ENCODE assay signal across 22 mouse cellular contexts in the genomic region with DNA sequence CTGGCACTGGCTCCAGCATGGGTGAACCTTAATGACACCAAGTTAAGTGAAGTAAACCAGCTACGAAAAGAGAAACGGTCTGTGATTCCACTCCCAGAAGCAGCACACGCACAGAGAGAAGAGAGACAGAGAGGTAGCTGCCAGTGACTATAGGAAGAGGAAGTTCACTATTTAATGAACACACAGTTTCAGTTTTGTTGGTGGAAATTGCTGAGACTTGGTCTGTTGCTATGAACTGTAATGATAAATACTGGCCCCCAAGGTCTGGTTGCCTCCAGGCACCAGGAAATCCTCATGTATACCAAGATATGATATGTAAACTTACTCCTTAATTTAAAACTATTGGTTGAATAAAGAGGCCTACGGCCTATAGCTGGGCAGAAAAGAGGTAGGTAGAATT. TPM values are rescaled to one million over a fixed set of nuclear protein-coding genes. Genes with fewer than 3 reads are reported as not detected.
DNase-seq lines count a peak whose midpoint lies in the region; ATAC-seq lines count a peak whose summit lies in the region.
"Had no signal": no experiment of that assay in that cellular context is flagged by ENCODE, and none has a peak within 500 bp of the region (broad histone marks: within the 10 kb centered on the region; RNA-seq: fewer than 3 reads in every experiment).

No protein-coding gene starts in this region.

- H3K9ac ChIP-seq in liver, embryonic 15.5 days = no peak overlapping the region
- H3K9ac ChIP-seq in liver, embryonic 11.5 days (ENCODE audit: low read depth, low read length) = no peak overlapping the region
- H3K9ac ChIP-seq in midbrain, embryonic 11.5 days (ENCODE audit: low read length) = no peak overlapping the region
- H3K9ac ChIP-seq: embryonic facial prominence, embryonic 12.5 days; forebrain, embryonic 13.5 days; heart, embryonic 13.5 days; hindbrain, embryonic 15.5 days; intestine, embryonic 15.5 days; liver, embryonic 14.5 days; neural tube, embryonic 13.5 days had no signal

- peaks cover 5% of the 10 kb centered on the region; the same call in 1 of the 2 replicates for H3K4me1 ChIP-seq in liver, embryonic 15.5 days (replicated peaks)
- H3K4me1 ChIP-seq in liver, embryonic 11.5 days (replicated peaks; ENCODE audit: control insufficient read depth, insufficient read depth, low read length) = peaks cover 3% of the 10 kb centered on the region; the same call in 1 of the 2 replicates
- H3K4me1 ChIP-seq in midbrain, embryonic 11.5 days (ENCODE audit: control insufficient read depth, insufficient read depth, low read length) = no peaks in the 10 kb centered on the region
- H3K4me1 ChIP-seq: hindbrain, embryonic 15.5 days had no signal

- no peak overlapping the region for H3K4me3 ChIP-seq in liver, embryonic 15.5 days (replicated peaks)
- H3K4me3 ChIP-seq in liver, embryonic 11.5 days (ENCODE audit: low read depth, low read length) = no peak overlapping the region
- no peak overlapping the region for H3K4me3 ChIP-seq in midbrain, embryonic 11.5 days (ENCODE audit: low read depth, low read length)
- H3K4me3 ChIP-seq: embryonic facial prominence, embryonic 12.5 days; erythroblast, embryonic 14.5 days; forebrain, embryonic 13.5 days; heart, embryonic 13.5 days; hindbrain, embryonic 15.5 days; intestine, embryonic 15.5 days; neural tube, embryonic 13.5 days had no signal

- no peak overlapping the region for H3K4me2 ChIP-seq in liver, embryonic 15.5 days
- no peak overlapping the region for H3K4me2 ChIP-seq in liver, embryonic 11.5 days
- H3K4me2 ChIP-seq in midbrain, embryonic 11.5 days = no peak overlapping the region
- H3K4me2 ChIP-seq: embryonic facial prominence, embryonic 12.5 days; forebrain, embryonic 13.5 days; heart, embryonic 13.5 days; hindbrain, embryonic 15.5 days; intestine, embryonic 15.5 days; neural tube, embryonic 13.5 days had no signal

- ATAC-seq in liver, embryonic 15.5 days (ENCODE audit: insufficient read depth) = no peak
- ATAC-seq in liver, embryonic 11.5 days (replicated peaks; ENCODE audit: low FRiP score) = no peak
- peak; percentile 78 for ATAC-seq in granulocyte monocyte progenitor cell, adult 5-6 weeks (replicated peaks; ENCODE audit: poor library complexity, severe bottlenecking)
- no peak for ATAC-seq in midbrain, embryonic 11.5 days (ENCODE audit: low FRiP score)
- ATAC-seq: forebrain, embryonic 13.5 days; intestine, embryonic 15.5 days had no signal

- no peaks in the 10 kb centered on the region for H3K9me3 ChIP-seq in liver, embryonic 15.5 days (replicated peaks)
- no peaks in the 10 kb centered on the region for H3K9me3 ChIP-seq in liver, embryonic 11.5 days (ENCODE audit: control insufficient read depth, low read length)
- no peaks in the 10 kb centered on the region for H3K9me3 ChIP-seq in midbrain, embryonic 11.5 days (ENCODE audit: control insufficient read depth, low read length)
- H3K9me3 ChIP-seq: embryonic facial prominence, embryonic 12.5 days; forebrain, embryonic 13.5 days; heart, embryonic 13.5 days; hindbrain, embryonic 15.5 days; intestine, embryonic 15.5 days; neural tube, embryonic 13.5 days had no signal

- DNase-seq in liver, embryonic 11.5 days (ENCODE audit: low spot score) = no peak
- DNase-seq in spleen, postnatal 36 days (ENCODE audit: low spot score in 2 of 2) = peak; percentile 47 to 56
- DNase-seq in spleen, postnatal 4 days (ENCODE audit: low spot score in 2 of 2) = no peak
- peak; percentile 72 for DNase-seq in splenic B cell, adult 2 months (ENCODE audit: low read depth, low spot score)
- DNase-seq in midbrain, embryonic 11.5 days (ENCODE audit: low spot score, missing footprints) = no peak
- DNase-seq in right cerebral cortex, postnatal 36 days (ENCODE audit: low spot score in 2 of 2) = no peak
- DNase-seq: cerebellum, adult 9-10 months; gastrocnemius, postnatal 10 days; kidney, adult 9 months; kidney, postnatal 25 days had no signal

- H3K36me3 ChIP-seq in liver, embryonic 15.5 days (replicated peaks) = no peaks in the 10 kb centered on the region
- H3K36me3 ChIP-seq in liver, embryonic 11.5 days (ENCODE audit: control insufficient read depth, insufficient read depth, low read length) = no peaks in the 10 kb centered on the region
- no peaks in the 10 kb centered on the region for H3K36me3 ChIP-seq in splenic B cell, adult 2 months (ENCODE audit: control insufficient read depth, insufficient read depth, low read length, poor library complexity, severe bottlenecking)
- H3K36me3 ChIP-seq in midbrain, embryonic 11.5 days (ENCODE audit: control insufficient read depth, insufficient read depth, low read length) = no peaks in the 10 kb centered on the region
- H3K36me3 ChIP-seq: embryonic facial prominence, embryonic 12.5 days; heart, embryonic 13.5 days; hindbrain, embryonic 15.5 days; intestine, embryonic 15.5 days; neural tube, embryonic 13.5 days had no signal

- H3K27me3 ChIP-seq in liver, embryonic 15.5 days = no peaks in the 10 kb centered on the region
- no peaks in the 10 kb centered on the region for H3K27me3 ChIP-seq in liver, embryonic 11.5 days (replicated peaks; ENCODE audit: control insufficient read depth, insufficient read depth, low read length)
- H3K27me3 ChIP-seq in splenic B cell, adult 2 months (ENCODE audit: control insufficient read depth, insufficient read depth, low read length, poor library complexity, severe bottlenecking) = no peaks in the 10 kb centered on the region
- H3K27me3 ChIP-seq in midbrain, embryonic 11.5 days (ENCODE audit: control insufficient read depth, insufficient read depth, low read length) = no peaks in the 10 kb centered on the region
- H3K27me3 ChIP-seq: embryonic facial prominence, embryonic 12.5 days; forebrain, embryonic 13.5 days; heart, embryonic 13.5 days; hindbrain, embryonic 15.5 days; intestine, embryonic 15.5 days; neural tube, embryonic 13.5 days had no signal

- H3K27ac ChIP-seq in liver, embryonic 15.5 days (replicated peaks) = 0 out of 2 replicates have a peak overlapping the region, but pooled peaks have one; percentile 1
- no peak overlapping the region for H3K27ac ChIP-seq in liver, embryonic 11.5 days (ENCODE audit: low read depth, low read length)
- H3K27ac ChIP-seq in midbrain, embryonic 11.5 days (ENCODE audit: low read depth, low read length) = no peak overlapping the region
- H3K27ac ChIP-seq: embryonic facial prominence, embryonic 12.5 days; forebrain, embryonic 13.5 days; heart, embryonic 13.5 days; hindbrain, embryonic 15.5 days; intestine, embryonic 15.5 days; liver, embryonic 14.5 days; neural tube, embryonic 13.5 days had no signal

- WGBS in liver, embryonic 15.5 days (ENCODE audit: insufficient replicate concordance) = 50% methylated on average over 4 of the region's 4 CpGs
- 62% methylated on average over 4 of the region's 4 CpGs for whole genome bisulfite sequencing in liver, embryonic 11.5 days
- 90% methylated on average over 4 of the region's 4 CpGs for WGBS in midbrain, embryonic 11.5 days

RNA-seq across cellular contexts. Expression of gene Fgl2, which starts 14.0 kb away (rescaled TPM):
- 2.2 and 2.7 TPM in 2 replicates for polyA plus RNA-seq in liver, embryonic 15.5 days (2015; fragmentation: Nextera tagmentation; extraction: Ambion mirVana)
- 1.9 and 2.2 TPM in 2 replicates for polyA plus RNA-seq in liver, embryonic 11.5 days (2014; fragmentation: Nextera tagmentation; extraction: Ambion mirVana)
- 37.5 and 40.3 TPM in 2 replicates for total RNA-seq in granulocyte monocyte progenitor cell, adult 5-6 weeks (2014; fragmentation: Nextera tagmentation)
- total RNA-seq in granulocyte monocyte progenitor cell, adult 5-6 weeks (2017) = 85.1 and 89.7 TPM in 2 replicates
- 2.5 and 2.6 TPM in 2 replicates for polyA plus RNA-seq in midbrain, embryonic 11.5 days (2014; fragmentation: Nextera tagmentation; extraction: Ambion mirVana)
- polyA plus RNA-seq: erythroblast, embryonic 14.5 days had no signal

RNA-seq across cellular contexts. Expression of gene Ccdc146, which starts 38.0 kb away (rescaled TPM):
- polyA plus RNA-seq in liver, embryonic 15.5 days (2015; fragmentation: Nextera tagmentation; extraction: Ambion mirVana) = not detected in 2 replicates
- not detected in 2 replicates for polyA plus RNA-seq in liver, embryonic 11.5 days (2014; fragmentation: Nextera tagmentation; extraction: Ambion mirVana)
- not detected in 2 replicates for total RNA-seq in granulocyte monocyte progenitor cell, adult 5-6 weeks (2014; fragmentation: Nextera tagmentation)
- total RNA-seq in granulocyte monocyte progenitor cell, adult 5-6 weeks (2017) = 0.43 and 5.2 TPM in 2 replicates
- polyA plus RNA-seq in midbrain, embryonic 11.5 days (2014; fragmentation: Nextera tagmentation; extraction: Ambion mirVana) = 0.32 TPM in 1 of 2 replicates, not detected in the other
- total RNA-seq: megakaryocyte-erythroid progenitor cell, adult 5-6 weeks had no signal
- polyA plus RNA-seq: C2C12; embryonic facial prominence, embryonic 12.5 days; erythroblast, embryonic 14.5 days had no signal

RNA-seq across cellular contexts. Expression of gene Fam185a, which starts 38.3 kb away (rescaled TPM):
- 2.7 and 3.0 TPM in 2 replicates for polyA plus RNA-seq in liver, embryonic 15.5 days (2015; fragmentation: Nextera tagmentation; extraction: Ambion mirVana)
- 8.0 and 8.8 TPM in 2 replicates for polyA plus RNA-seq in liver, embryonic 11.5 days (2014; fragmentation: Nextera tagmentation; extraction: Ambion mirVana)
- total RNA-seq in granulocyte monocyte progenitor cell, adult 5-6 weeks (2014; fragmentation: Nextera tagmentation) = 6.7 and 10.9 TPM in 2 replicates
- total RNA-seq in granulocyte monocyte progenitor cell, adult 5-6 weeks (2017) = 7.4 and 13.1 TPM in 2 replicates
- polyA plus RNA-seq in midbrain, embryonic 11.5 days (2014; fragmentation: Nextera tagmentation; extraction: Ambion mirVana) = 4.7 and 5.0 TPM in 2 replicates
- polyA plus RNA-seq: erythroblast, embryonic 14.5 days had no signal

Comparison
In these comparisons a context has a peak if more than half of its experiments do, and no peak if none do; other contexts are left out.
1. DNase-seq: peak in spleen, postnatal 36 days (2 of 2) and splenic B cell, adult 2 months (single experiment); none in liver, embryonic 11.5 days (single experiment), spleen, postnatal 4 days (0 of 2), midbrain, embryonic 11.5 days (single experiment) and right cerebral cortex, postnatal 36 days (0 of 2).